Mouse (Mus musculus): ENCODE data around the gene Ciart. TPM values are rescaled to one million over a fixed set of nuclear protein-coding genes. Genes with fewer than 3 reads are reported as not detected.

Ciart gene
- polyA plus RNA-seq, 1 experiment from 2014 or later, result 1.4 TPM

- H3K4me1 ChIP-seq (replicated peaks), result peaks cover 43% of the 10 kb centered on the region
- no peak overlapping the region for H3K9ac ChIP-seq
- no peak overlapping the region for H3K4me2 ChIP-seq
- no peak for ATAC-seq (ENCODE audit: insufficient read depth)
- no peaks in the 10 kb centered on the region for H3K36me3 ChIP-seq (replicated peaks)
- 72% methylated on average over 3 of the region's 3 CpGs for WGBS (ENCODE audit: insufficient replicate concordance)
- no peak overlapping the region for H3K27ac ChIP-seq (replicated peaks)
- H3K4me3 ChIP-seq (replicated peaks), result no peak overlapping the region
- H3K9me3 ChIP-seq (replicated peaks), result no peaks in the 10 kb centered on the region
- peaks cover 15% of the 10 kb centered on the region; the same call in 1 of the 2 replicates for H3K27me3 ChIP-seq
Measured at GRCm38 (mm10) chr3:95889664-95890063, 7.6 kb upstream of the Ciart start.

GRCm38 (mm10) chr3:95887596-95887995 is 5.5 kb upstream of the Ciart start:
- H3K27ac ChIP-seq (replicated peaks), result no peak overlapping the region
- no peaks in the 10 kb centered on the region for H3K9me3 ChIP-seq (replicated peaks)
- no peak overlapping the region for H3K4me2 ChIP-seq
- ATAC-seq (ENCODE audit: insufficient read depth), result no peak
- H3K4me3 ChIP-seq (replicated peaks), result no peak overlapping the region
- H3K36me3 ChIP-seq (replicated peaks), result no peaks in the 10 kb centered on the region
- H3K27me3 ChIP-seq, result peaks cover 23% of the 10 kb centered on the region
- H3K9ac ChIP-seq, result no peak overlapping the region
- 66% methylated on average over 4 of the region's 4 CpGs for WGBS (ENCODE audit: insufficient replicate concordance)
- H3K4me1 ChIP-seq (replicated peaks), result peaks cover 40% of the 10 kb centered on the region

- Histone ChIP-seq H3K27me3 (peaks cover 39% of the 10 kb centered on the region), H3K4me3 (replicated peaks) (no peak overlapping the region), H3K9ac (no peak overlapping the region), H3K36me3 (replicated peaks) (no peaks in the 10 kb centered on the region), H3K4me1 (replicated peaks) (peaks cover 31% of the 10 kb centered on the region), H3K9me3 (replicated peaks) (no peaks in the 10 kb centered on the region), H3K4me2 (no peak overlapping the region), H3K27ac (replicated peaks) (no peak overlapping the region)
- ATAC-seq (ENCODE audit: insufficient read depth), result no peak
- 74% methylated on average over 5 of the region's 5 CpGs for WGBS (ENCODE audit: insufficient replicate concordance)
Measured at GRCm38 (mm10) chr3:95884400-95884799, 2.3 kb upstream of the Ciart start.

GRCm38 (mm10) chr3:95882816-95883425 is 870 bp upstream of the Ciart start:
- no peak overlapping the region for H3K27ac ChIP-seq (replicated peaks)
- peaks cover 31% of the 10 kb centered on the region for H3K4me1 ChIP-seq (replicated peaks)
- no peaks in the 10 kb centered on the region for H3K36me3 ChIP-seq (replicated peaks)
- H3K27me3 ChIP-seq, result peaks cover 39% of the 10 kb centered on the region
- no peak for ATAC-seq (ENCODE audit: insufficient read depth)
- H3K9ac ChIP-seq, result peak overlapping the region; percentile 43; the same call in 1 of the 2 replicates
- peak overlapping the region; percentile 95 for H3K4me2 ChIP-seq
- H3K9me3 ChIP-seq (replicated peaks), result no peaks in the 10 kb centered on the region
- H3K4me3 ChIP-seq (replicated peaks), result peak overlapping the region; percentile 58
- 3% methylated on average over 24 of the region's 24 CpGs for WGBS (ENCODE audit: insufficient replicate concordance)

GRCm38 (mm10) chr3:95879063-95879462 is 3.0 kb downstream of the Ciart start:
- Histone ChIP-seq H3K4me2 (no peak overlapping the region), H3K4me3 (replicated peaks) (no peak overlapping the region), H3K27ac (replicated peaks) (no peak overlapping the region), H3K36me3 (replicated peaks) (no peaks in the 10 kb centered on the region), H3K9me3 (replicated peaks) (no peaks in the 10 kb centered on the region), H3K4me1 (replicated peaks) (peaks cover 38% of the 10 kb centered on the region), H3K27me3 (peaks cover 30% of the 10 kb centered on the region), H3K9ac (no peak overlapping the region)
- no peak for ATAC-seq (ENCODE audit: insufficient read depth)
- 68% methylated on average over 4 of the region's 4 CpGs for WGBS (ENCODE audit: insufficient replicate concordance)

DNA sequence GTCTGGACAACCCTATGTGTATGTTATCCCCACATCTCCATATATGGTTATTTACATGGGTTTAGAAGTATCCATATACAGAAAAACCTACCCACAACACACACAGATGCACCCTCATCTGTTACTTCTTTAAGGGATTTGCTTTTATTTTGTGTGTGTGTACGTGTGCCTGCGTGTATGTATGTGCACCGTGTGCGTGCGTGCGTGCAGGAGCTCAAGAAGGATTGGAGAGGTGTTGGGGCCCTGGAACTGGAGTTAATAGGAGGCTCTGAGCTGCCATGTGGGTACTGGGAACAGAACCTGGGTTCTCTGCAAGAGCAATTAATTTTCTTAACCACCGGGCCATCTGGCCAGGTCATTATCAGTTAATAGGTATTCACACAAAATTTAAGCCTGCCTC is 10.0 kb downstream of the Ciart start:
- Histone ChIP-seq H3K9ac (peak overlapping the region; percentile 71), H3K36me3 (replicated peaks) (peaks cover 24% of the 10 kb centered on the region), H3K9me3 (replicated peaks) (no peaks in the 10 kb centered on the region), H3K27ac (replicated peaks) (peak overlapping the region; percentile 85), H3K4me1 (replicated peaks) (peaks cover 36% of the 10 kb centered on the region), H3K4me2 (peak overlapping the region; percentile 76), H3K4me3 (replicated peaks) (peak overlapping the region; percentile 70), H3K27me3 (no peaks in the 10 kb centered on the region)
- WGBS (ENCODE audit: insufficient replicate concordance), result 58% methylated on average over 7 of the region's 7 CpGs
- ATAC-seq (ENCODE audit: insufficient read depth), result no peak

DNA sequence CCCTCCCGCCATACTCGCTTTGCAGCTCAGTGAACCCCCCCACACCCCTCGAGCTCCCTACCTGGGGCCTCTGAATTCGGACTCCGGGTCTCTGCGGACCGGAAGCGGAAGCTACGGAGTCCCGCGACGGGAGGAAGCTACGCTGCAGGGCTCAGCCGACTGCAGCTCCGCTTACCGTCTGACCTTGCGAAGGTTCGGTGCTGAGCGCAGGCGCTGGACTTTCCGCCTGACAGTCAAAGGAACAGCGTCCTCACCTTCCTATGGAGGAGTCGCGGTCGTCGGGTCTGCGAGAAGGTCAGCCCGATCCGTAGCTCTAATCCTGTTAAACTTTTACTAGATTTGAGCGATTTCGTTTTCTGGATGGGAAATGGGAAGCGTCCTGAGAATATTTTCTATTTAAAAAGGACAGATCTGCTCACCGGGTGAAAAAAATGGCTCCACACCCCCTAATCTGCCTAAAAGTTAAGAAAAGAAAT is 10.6 kb downstream of the Ciart start, which contains the start of gene Mrps21:
Gene Mrps21, minus strand, starts transcription at position 128 of the 476 bp plus-strand sequence.
- peak within 1 kb of the TSS; percentile 71 for H3K9ac ChIP-seq
- H3K27ac ChIP-seq (replicated peaks), result peak within 1 kb of the TSS; percentile 85
- H3K4me3 ChIP-seq (replicated peaks), result peak within 1 kb of the TSS; percentile 70
- H3K4me2 ChIP-seq, result peak within 1 kb of the TSS; percentile 76
- H3K4me1 ChIP-seq (replicated peaks), result peaks cover 36% of the 10 kb centered on the region
- no peaks in the 10 kb centered on the region for H3K9me3 ChIP-seq (replicated peaks)
- under 1% methylated on average over 33 of the region's 33 CpGs for WGBS (ENCODE audit: insufficient replicate concordance)
- ATAC-seq (ENCODE audit: insufficient read depth), result peak; percentile 94
- H3K36me3 ChIP-seq (replicated peaks), result peaks cover 27% of the 10 kb centered on the region
- H3K27me3 ChIP-seq, result no peaks in the 10 kb centered on the region

- Histone ChIP-seq H3K9ac (peak overlapping the region; percentile 71), H3K4me1 (replicated peaks) (peaks cover 36% of the 10 kb centered on the region), H3K9me3 (replicated peaks) (no peaks in the 10 kb centered on the region), H3K4me2 (peak overlapping the region; percentile 76), H3K4me3 (replicated peaks) (peak overlapping the region; percentile 70), H3K27me3 (no peaks in the 10 kb centered on the region), H3K36me3 (replicated peaks) (peaks cover 32% of the 10 kb centered on the region), H3K27ac (replicated peaks) (peak overlapping the region; percentile 85)
- peak; percentile 49 for ATAC-seq (ENCODE audit: insufficient read depth)
- WGBS (ENCODE audit: insufficient replicate concordance), result 3% methylated on average over 15 of the region's 15 CpGs
Measured at GRCm38 (mm10) chr3:95870976-95871375, 11.1 kb downstream of the Ciart start.

- no peak overlapping the region for H3K4me2 ChIP-seq
- 86% methylated on average over 2 of the region's 2 CpGs for WGBS (ENCODE audit: insufficient replicate concordance)
- H3K27ac ChIP-seq (replicated peaks), result no peak overlapping the region
- no peaks in the 10 kb centered on the region for H3K27me3 ChIP-seq
- peaks cover 17% of the 10 kb centered on the region for H3K4me1 ChIP-seq (replicated peaks)
- peaks cover 60% of the 10 kb centered on the region for H3K36me3 ChIP-seq (replicated peaks)
- no peaks in the 10 kb centered on the region for H3K9me3 ChIP-seq (replicated peaks)
- no peak overlapping the region for H3K4me3 ChIP-seq (replicated peaks)
- H3K9ac ChIP-seq, result no peak overlapping the region
- no peak for ATAC-seq (ENCODE audit: insufficient read depth)
Measured at GRCm38 (mm10) chr3:95867408-95867807, 14.6 kb downstream of the Ciart start.

DNA sequence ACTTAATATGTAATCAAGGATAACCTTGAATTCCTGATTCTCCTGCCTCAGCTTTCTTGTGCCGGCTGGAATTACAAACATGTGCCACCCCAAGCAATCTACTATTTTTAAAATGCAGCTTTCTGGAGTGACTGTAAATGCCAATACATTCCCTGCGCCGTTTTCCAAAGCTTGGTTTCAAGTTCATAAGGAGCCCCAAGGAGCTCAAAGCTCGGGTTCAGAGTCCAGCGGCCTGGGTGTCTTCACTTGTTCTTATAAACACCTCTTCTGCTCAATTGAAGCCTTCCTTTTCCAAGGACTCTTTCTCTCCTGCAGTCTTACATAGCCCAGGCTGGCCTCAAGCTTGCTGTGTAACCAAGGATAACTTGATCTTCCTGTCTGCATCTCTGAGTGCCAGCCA is 16.0 kb downstream of the Ciart start:
- no peak for ATAC-seq (ENCODE audit: insufficient read depth)
- Histone ChIP-seq H3K4me2 (no peak overlapping the region), H3K27me3 (no peaks in the 10 kb centered on the region), H3K9ac (no peak overlapping the region), H3K4me3 (replicated peaks) (no peak overlapping the region), H3K36me3 (replicated peaks) (peaks cover 60% of the 10 kb centered on the region), H3K27ac (replicated peaks) (no peak overlapping the region), H3K4me1 (replicated peaks) (peaks cover 11% of the 10 kb centered on the region), H3K9me3 (replicated peaks) (no peaks in the 10 kb centered on the region)
- WGBS (ENCODE audit: insufficient replicate concordance), result 81% methylated on average over 5 of the region's 5 CpGs

- H3K4me3 ChIP-seq (replicated peaks), result no peak overlapping the region
- H3K36me3 ChIP-seq (replicated peaks), result peaks cover 60% of the 10 kb centered on the region
- H3K27ac ChIP-seq (replicated peaks), result no peak overlapping the region
- WGBS (ENCODE audit: insufficient replicate concordance), result 85% methylated on average over 20 of the region's 20 CpGs
- H3K4me2 ChIP-seq, result no peak overlapping the region
- peaks cover 6% of the 10 kb centered on the region for H3K4me1 ChIP-seq (replicated peaks)
- no peaks in the 10 kb centered on the region for H3K9me3 ChIP-seq (replicated peaks)
- no peak overlapping the region for H3K9ac ChIP-seq
- H3K27me3 ChIP-seq, result no peaks in the 10 kb centered on the region
- ATAC-seq (ENCODE audit: insufficient read depth), result no peak
Measured at GRCm38 (mm10) chr3:95865571-95865970, 16.5 kb downstream of the Ciart start.

- Histone ChIP-seq H3K27ac (replicated peaks) (no peak overlapping the region), H3K4me2 (no peak overlapping the region), H3K4me3 (replicated peaks) (no peak overlapping the region), H3K27me3 (no peaks in the 10 kb centered on the region), H3K9me3 (replicated peaks) (no peaks in the 10 kb centered on the region), H3K36me3 (replicated peaks) (peaks cover 58% of the 10 kb centered on the region), H3K4me1 (replicated peaks) (peaks cover under 1% of the 10 kb centered on the region), H3K9ac (no peak overlapping the region)
- 84% methylated on average over 5 of the region's 5 CpGs for WGBS (ENCODE audit: insufficient replicate concordance)
- no peak for ATAC-seq (ENCODE audit: insufficient read depth)
Measured at GRCm38 (mm10) chr3:95865050-95865449, 17.0 kb downstream of the Ciart start.

Data from liver, embryonic 15.5 days (tissue).